Mouse (Mus musculus) intestine, postnatal 0 days (tissue): Measurements from ENCODE around the gene Tnks2. TPM values are rescaled to one million over a fixed set of nuclear protein-coding genes. Genes with fewer than 3 reads are reported as not detected.

Experiments used
- ATAC-seq: fragments of 200-750 bp; cut with Nextera tagmentation; 2 replicates; pipeline ENCODE4 v1.8.0; 2017; ENCODE audit warnings: mild to moderate bottlenecking, moderate TSS enrichment, moderate library complexity
- H3K27ac ChIP-seq: fragments of 300-500 bp; sonication (generic); 2 replicates; pipeline ENCODE4 v1.5.1; 2014; ENCODE audit warnings: mild to moderate bottlenecking, low read depth, low read length, moderate library complexity
- H3K27me3 ChIP-seq: fragments of 300-500 bp; sonication (generic); replicated peaks from 2 replicates; pipeline ENCODE4 v1.6.1; 2014; ENCODE audit warnings: low read length, mixed read lengths; ENCODE audit not compliant: control insufficient read depth, insufficient read depth
- H3K36me3 ChIP-seq: fragments of 300-500 bp; sonication (generic); 2 replicates; pipeline ENCODE4 v1.6.1; 2014; ENCODE audit warnings: mild to moderate bottlenecking, moderate library complexity; ENCODE audit not compliant: control insufficient read depth, insufficient read depth
- H3K4me1 ChIP-seq: fragments of 300-500 bp; sonication (generic); replicated peaks from 2 replicates; pipeline ENCODE4 v1.6.1; 2014; ENCODE audit warnings: antibody characterized with exemption, low read length, mixed read lengths; ENCODE audit not compliant: control insufficient read depth, insufficient read depth
- H3K4me2 ChIP-seq: fragments of 300-500 bp; sonication (generic); replicated peaks from 2 replicates; pipeline ENCODE4 v1.6.1; 2014; ENCODE audit warnings: low read depth, mild to moderate bottlenecking, moderate library complexity
- H3K4me3 ChIP-seq: fragments of 300-500 bp; sonication (generic); 2 replicates; pipeline ENCODE4 v1.5.1; 2014; ENCODE audit warnings: low read depth, low read length
- H3K9ac ChIP-seq: fragments of 300-500 bp; sonication (generic); 2 replicates; pipeline ENCODE4 v1.6.1; 2014; ENCODE audit warnings: mild to moderate bottlenecking, low read depth, low read length
- H3K9me3 ChIP-seq: fragments of 300-500 bp; sonication (generic); 2 replicates; pipeline ENCODE4 v1.6.1; 2016; ENCODE audit warnings: mixed run types; ENCODE audit not compliant: control insufficient read depth
- CTCF ChIP-seq: sonication (generic); IDR thresholded peaks from 2 replicates; pipeline ENCODE4 v1.5.1; 2016; ENCODE audit warnings: low read depth, mild to moderate bottlenecking, control low read depth, antibody characterized with exemption, moderate library complexity
- WGBS: fragments of 180-500 bp; shearing (Covaris S2); extraction: QIAGEN DNeasy Blood & Tissue Kit; methylation state at CpG from one replicate; pipeline ENCODE4 v1.1.7; 2014; 5-methylcytosine and 5-hydroxymethylcytosine counted together
- polyA plus RNA-seq: library from polyadenylated mRNA; unstranded; fragments of >200 nt; fragmentation: Nextera tagmentation; extraction: Ambion mirVana; gene quantifications from 2 replicates; pipeline ENCODE4 v1.2.1, GENCODE M21; 2015

Gene Tnks2
- polyA plus RNA-seq, 1 experiment from 2014 or later: 19.2 TPM

DNA sequence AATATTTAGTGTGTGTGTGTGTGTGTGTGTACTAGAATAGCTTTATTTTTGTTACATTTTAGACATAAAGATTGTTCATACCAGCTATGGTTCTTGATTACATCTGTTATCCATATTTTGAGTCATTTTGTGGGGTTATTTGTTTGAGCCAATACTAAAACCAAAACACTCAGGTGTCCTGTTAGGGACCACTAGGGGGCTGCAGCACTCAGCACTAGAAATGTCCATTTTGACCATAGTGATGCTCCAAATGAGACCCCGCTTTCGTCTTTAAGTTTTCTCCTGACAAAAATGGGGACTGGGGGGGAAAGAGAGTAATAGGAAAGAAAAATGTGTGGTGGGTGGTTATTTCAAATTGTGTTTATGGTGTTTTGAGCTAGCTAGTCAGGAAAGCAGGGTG, 52.3 kb downstream of the Tnks2 start:
- Histone ChIP-seq H3K27me3 (no peaks in the 10 kb centered on the region), H3K27ac (no peak overlapping the region), H3K9ac (no peak overlapping the region), H3K36me3 (peaks cover 89% of the 10 kb centered on the region), H3K4me1 (no peaks in the 10 kb centered on the region), H3K4me3 (no peak overlapping the region), H3K4me2 (no peak overlapping the region), H3K9me3 (no peaks in the 10 kb centered on the region)
- ATAC-seq: no peak
- TF ChIP-seq CTCF: peak; percentile 62
- WGBS: 83% methylated on average over 2 of the region's 2 CpGs

GRCm38 (mm10) chr19:36887706-36888105, 53.7 kb downstream of the Tnks2 start:
- Histone ChIP-seq H3K9ac (no peak overlapping the region), H3K27ac (no peak overlapping the region), H3K27me3 (no peaks in the 10 kb centered on the region), H3K4me1 (no peaks in the 10 kb centered on the region), H3K36me3 (peaks cover 84% of the 10 kb centered on the region), H3K9me3 (no peaks in the 10 kb centered on the region), H3K4me3 (no peak overlapping the region), H3K4me2 (no peak overlapping the region)
- WGBS: 80% methylated on average over 3 of the region's 3 CpGs
- no peak for TF ChIP-seq CTCF
- ATAC-seq: no peak

- no peaks in the 10 kb centered on the region for H3K9me3 ChIP-seq
- H3K27ac ChIP-seq: no peak overlapping the region
- no peak for ATAC-seq
- no peak overlapping the region for H3K4me3 ChIP-seq
- no peaks in the 10 kb centered on the region for H3K27me3 ChIP-seq
- H3K9ac ChIP-seq: no peak overlapping the region
- no peaks in the 10 kb centered on the region for H3K4me1 ChIP-seq
- 92% methylated on average over 3 of the region's 3 CpGs for WGBS
- no peak overlapping the region for H3K4me2 ChIP-seq
- TF ChIP-seq CTCF: no peak
- H3K36me3 ChIP-seq: peaks cover 62% of the 10 kb centered on the region
Observed at GRCm38 (mm10) chr19:36891746-36892145, 57.7 kb downstream of the Tnks2 start.

DNA sequence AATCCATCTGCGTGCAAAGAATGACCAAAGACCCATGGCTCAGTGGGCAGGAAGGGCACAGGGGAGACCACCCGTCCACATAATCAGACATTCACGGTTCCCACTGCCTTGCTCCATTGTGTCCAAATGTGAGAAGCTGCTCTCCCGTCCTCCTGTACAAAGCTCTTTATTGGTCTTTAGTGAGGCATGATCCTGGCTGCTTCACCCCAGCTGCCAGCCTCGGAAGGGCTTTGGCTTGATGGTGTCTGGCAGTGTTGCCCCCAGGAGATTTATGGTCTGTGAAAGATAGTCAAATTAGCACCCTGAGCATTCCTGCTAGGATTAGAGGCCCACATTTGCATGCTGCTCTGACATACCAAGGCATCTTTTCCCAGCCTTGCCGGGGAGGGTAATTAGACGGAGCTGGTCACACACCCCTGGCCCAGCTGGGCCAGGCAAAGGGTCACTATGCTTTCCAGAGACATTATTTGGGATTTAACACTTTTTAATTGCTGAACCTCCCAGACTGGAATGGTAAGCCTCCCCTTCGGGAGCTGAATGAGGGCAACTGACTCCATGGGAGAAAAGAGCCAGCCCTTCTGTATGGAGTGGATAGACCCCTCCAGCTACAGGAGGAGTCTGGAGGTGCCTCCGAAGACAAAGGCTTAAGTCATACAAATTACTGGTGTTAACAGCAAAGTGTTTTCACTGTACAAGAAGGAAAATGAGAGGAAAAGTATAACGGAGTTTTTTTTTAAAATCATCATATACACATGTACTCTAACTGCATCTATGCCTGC, 62.9 kb downstream of the Tnks2 start:
- TF ChIP-seq CTCF: no peak
- ATAC-seq: no peak
- WGBS: 36% methylated on average over 10 of the region's 10 CpGs

GRCm38 (mm10) chr19:36897778-36898177, 63.7 kb downstream of the Tnks2 start:
- no peak for ATAC-seq
- Histone ChIP-seq H3K4me1 (no peaks in the 10 kb centered on the region), H3K36me3 (peaks cover 13% of the 10 kb centered on the region), H3K27me3 (no peaks in the 10 kb centered on the region), H3K27ac (no peak overlapping the region), H3K4me2 (no peak overlapping the region), H3K4me3 (no peak overlapping the region), H3K9ac (no peak overlapping the region), H3K9me3 (no peaks in the 10 kb centered on the region)
- peak; percentile 74 for TF ChIP-seq CTCF
- 53% methylated on average over 9 of the region's 9 CpGs for WGBS

More for the DNA sequence above, 62.9 kb downstream of the Tnks2 start:
- Histone ChIP-seq H3K4me2 (no peak overlapping the region), H3K4me3 (no peak overlapping the region), H3K9ac (no peak overlapping the region), H3K36me3 (peaks cover 15% of the 10 kb centered on the region), H3K27ac (no peak overlapping the region), H3K4me1 (no peaks in the 10 kb centered on the region), H3K9me3 (no peaks in the 10 kb centered on the region), H3K27me3 (no peaks in the 10 kb centered on the region)

DNA sequence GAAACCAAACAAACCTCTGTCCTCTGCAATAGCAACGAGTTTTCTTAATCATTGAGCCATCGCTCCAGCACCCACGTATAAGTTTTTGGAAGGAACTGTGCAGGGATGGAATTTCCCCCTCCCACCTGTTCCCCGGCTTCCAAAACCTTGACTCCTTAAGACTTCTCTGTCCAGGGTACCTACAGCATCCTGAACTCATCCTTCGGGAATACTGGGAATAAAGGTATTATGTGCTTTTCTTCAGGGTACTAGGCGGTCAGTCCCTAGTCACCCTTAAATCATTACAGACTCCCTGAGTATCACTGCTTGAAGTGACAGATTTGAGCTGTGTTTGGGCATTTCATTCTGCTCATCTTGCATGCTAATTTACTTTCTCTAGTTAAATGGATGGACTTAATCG, 69.3 kb downstream of the Tnks2 start:
- 47% methylated on average over 7 of the region's 7 CpGs for WGBS

More for the DNA sequence above, 69.3 kb downstream of the Tnks2 start:
- peak overlapping the region; percentile 99; the same call in 1 of the 2 replicates for H3K4me2 ChIP-seq
- H3K27me3 ChIP-seq: no peaks in the 10 kb centered on the region
- no peaks in the 10 kb centered on the region for H3K36me3 ChIP-seq
- no peak overlapping the region for H3K4me3 ChIP-seq
- H3K9me3 ChIP-seq: no peaks in the 10 kb centered on the region
- no peak for ATAC-seq
- TF ChIP-seq CTCF: no peak
- H3K9ac ChIP-seq: no peak overlapping the region
- H3K27ac ChIP-seq: no peak overlapping the region
- H3K4me1 ChIP-seq: no peaks in the 10 kb centered on the region
